Mouse (Mus musculus) small intestine, adult 2 months (tissue): Measurements from ENCODE around the gene Ddah1.

ENCODE experiments used
- CTCF ChIP-seq: fragments of 200-500 bp; IDR thresholded peaks from 2 replicates; pipeline ENCODE4 v1.5.1; 2012; ENCODE audit warnings: low read depth, mild to moderate bottlenecking, control low read depth, inconsistent platforms, low read length, moderate library complexity, mixed read lengths; ENCODE audit not compliant: insufficient replicate concordance, insufficient read length; ENCODE audit errors: extremely low read depth
- POLR2A ChIP-seq: fragments of 200-500 bp; IDR thresholded peaks from 2 replicates; pipeline ENCODE4 v1.6.1; 2012; ENCODE audit warnings: low read depth, mild to moderate bottlenecking, control low read depth, inconsistent platforms, low read length, moderate library complexity

- TF ChIP-seq CTCF (no peak), POLR2A (no peak)
Observed at GRCm38 (mm10) chr3:145759379-145760209, 1.1 kb downstream of the Ddah1 start.
